Mouse (Mus musculus) gastrocnemius, adult 8-10 months (tissue): ENCODE results near the gene Kif1b. TPM values are rescaled to one million over a fixed set of nuclear protein-coding genes. Genes with fewer than 3 reads are reported as not detected.
A peak's percentile ranks its signal among the peaks of the same experiment; 100 is the strongest.

Source experiments
- DNase-seq, 2 experiments: peaks; one replicate each; pipeline ENCODE4 v3.0.0; 2022; ENCODE audit warnings: low spot score in 2 of 2
- total RNA-seq, 4 experiments: library from RNA; stranded (reverse); gene quantifications; 2 replicates each; pipeline ENCODE4 v1.2.4; 2022

Gene Kif1b
- 100 to 1,000 TPM; 281 to 318 (median 297) TPM for total RNA-seq

DNA sequence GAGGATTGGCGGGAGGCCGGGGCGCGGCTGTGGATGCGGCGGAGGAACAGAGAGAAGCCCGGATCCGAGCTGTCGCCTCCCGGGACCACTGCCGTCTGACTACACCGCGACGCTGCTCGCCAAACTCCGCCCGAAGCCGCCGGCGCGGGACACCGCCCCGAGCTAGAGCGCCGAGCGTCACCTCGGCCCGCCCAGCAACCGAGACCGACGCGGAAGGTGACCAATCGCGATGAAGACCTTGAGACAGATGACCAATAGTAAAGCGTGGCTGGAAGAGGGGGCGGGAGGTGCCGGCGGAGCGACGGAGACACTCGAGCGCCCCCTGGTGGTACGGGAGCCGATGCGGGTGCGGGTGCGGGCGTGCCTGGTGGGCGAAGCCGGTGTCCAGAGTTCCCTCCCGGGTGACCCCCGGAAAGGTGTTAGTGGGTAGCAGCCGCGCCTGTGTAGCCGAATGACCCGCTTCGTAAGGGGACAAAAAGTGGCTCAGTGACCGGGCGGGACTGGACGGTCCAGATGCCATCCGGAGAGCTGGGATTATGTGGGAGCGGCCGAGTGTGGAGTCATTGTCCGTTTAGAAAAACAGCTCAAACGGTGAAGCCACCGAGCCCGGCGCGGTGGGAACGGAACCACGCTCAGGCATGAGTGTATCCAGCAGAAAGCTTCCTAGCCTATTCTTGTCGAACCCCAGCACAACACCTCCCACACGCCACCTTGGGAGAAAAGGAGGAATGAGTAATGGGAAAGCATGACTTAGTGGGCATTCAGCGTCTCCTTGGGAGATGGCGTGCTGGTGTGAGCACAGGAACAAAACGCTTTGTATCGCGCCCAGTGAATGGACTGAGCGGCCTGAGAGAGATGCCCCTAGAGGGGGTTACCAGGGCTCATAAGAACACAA, at the start of gene Kif1b:
Gene Kif1b (minus strand): TSS at position 98 of the 895 bp plus-strand sequence.
- DNase-seq, result peak; percentile 98

DNA sequence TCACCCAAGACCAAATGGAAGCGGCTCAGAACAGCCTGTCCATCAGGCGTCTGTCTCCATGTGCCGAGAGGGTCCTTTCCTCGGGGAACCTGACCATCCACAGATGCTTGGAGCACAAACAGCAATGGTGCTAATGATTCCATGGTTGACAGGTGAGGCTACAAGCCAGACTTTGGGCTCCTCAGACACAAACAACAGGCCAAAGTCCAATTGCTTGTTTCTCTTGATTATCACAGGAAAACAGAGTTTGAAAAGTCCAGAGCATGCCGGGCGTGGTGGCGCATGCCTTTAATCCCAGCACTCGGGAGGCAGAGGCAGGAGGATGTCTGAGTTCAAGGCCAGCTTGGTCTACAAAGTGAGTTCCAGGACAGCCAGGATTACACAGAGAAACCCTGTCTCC, 47.2 kb upstream of the Kif1b start:
- no peak for DNase-seq

DNA sequence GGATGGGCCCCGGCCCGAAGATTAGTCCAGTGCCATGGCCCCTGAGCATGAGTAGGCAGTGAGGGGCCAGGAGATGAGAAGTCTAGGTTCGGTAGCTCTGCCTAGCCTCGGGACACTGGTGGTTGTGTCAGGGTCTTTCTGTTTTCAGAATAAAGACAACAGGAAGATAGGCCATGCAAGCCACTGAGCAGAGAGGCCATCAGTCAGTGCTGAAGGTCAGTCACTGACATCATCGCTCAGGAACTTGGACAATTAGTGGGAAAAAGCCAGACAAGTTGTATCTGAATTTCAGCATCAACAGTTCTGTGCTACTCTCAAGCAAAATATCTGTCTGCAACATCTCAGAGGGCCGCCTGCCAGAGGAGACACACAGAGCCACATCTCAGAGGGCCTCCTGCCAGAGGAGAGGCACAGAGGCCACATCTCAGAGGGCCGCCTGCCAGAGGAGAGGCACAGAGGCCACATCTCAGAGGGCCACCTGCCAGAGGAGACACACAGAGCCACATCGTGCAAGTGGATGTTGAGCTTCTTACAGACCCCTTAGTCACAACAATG, 44.2 kb upstream of the Kif1b start:
- peak in 1 of 2 experiments; percentile 21 for DNase-seq

DNA sequence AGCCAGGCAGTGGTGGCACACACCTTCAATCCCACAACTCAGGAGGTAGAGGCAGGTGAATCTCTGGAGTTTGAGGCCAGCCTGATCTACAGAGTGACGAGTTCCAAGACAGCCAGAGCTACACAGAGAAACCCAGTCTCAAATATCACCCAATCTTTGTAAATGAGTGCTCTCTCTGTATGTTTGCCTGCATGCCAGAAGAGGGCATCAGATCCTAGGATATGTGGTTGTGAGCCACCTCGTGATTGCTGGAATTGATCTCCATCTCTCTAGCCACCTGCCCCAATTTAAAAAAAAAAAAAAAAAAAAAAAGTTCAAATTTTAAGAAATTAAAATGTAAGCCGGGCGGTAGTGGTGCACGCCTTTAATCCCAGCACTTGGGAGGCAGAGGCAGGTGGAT, 41.5 kb upstream of the Kif1b start:
- DNase-seq, result no peak

DNA sequence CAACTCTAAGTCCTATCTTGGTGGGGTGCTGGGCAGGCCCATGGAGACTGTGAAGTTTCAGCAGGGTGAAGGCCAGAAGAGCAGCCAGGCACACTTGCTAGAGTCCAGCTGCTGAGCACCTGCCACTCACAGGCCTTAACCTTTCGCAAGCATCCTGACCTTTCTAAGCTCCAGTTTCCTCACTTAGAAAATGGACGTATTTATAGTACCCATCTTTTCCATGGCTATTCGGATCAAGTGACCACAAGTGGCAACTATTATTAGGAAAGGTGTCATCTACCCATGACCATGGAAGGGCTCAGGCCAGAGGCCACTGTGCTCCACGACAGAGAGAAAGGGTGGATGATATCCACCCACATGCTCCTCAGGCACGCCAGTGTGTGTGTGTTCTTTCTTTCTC, 38.4 kb upstream of the Kif1b start:
- DNase-seq, result peak; percentile 48 to 69

DNA sequence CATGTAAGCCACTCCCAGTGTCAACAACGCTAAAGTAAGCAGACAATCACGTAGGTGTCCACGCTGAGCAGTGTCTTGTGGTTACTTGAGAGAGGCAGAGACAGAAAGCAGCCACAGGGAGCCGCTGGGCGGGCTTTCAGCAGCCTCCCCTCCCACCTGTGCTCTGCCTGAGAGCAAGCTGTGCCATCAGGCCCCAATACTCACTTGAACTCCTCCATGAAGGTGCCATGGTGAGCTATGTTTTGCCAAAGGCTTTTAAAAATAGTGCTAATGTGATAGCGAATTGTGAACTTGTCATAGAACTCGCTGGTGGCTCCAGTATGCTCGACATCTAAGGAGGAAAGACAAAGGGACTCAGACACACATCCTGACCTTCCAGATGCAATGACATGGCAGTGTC, 36.8 kb upstream of the Kif1b start:
- DNase-seq, result no peak

DNA sequence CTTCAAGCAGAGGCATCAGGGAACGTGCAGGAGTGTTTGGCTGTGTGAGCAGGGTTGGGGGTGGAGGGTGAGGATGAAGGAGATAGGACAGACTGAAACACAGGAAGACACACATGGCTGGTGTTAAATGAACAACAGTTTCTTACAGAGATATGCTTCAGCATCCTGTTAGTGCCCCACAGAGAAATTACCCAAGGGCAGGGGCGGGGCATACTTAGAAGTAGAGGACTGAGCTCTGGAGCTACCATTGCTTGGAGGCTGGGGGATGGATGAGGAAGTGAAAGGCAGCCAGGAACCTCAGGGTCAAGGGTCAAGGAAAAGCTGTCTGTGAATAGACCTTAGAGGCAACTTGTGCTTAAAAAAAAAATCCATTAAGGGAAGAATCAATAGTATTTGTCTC, 33.2 kb upstream of the Kif1b start:
- DNase-seq, result no peak

DNA sequence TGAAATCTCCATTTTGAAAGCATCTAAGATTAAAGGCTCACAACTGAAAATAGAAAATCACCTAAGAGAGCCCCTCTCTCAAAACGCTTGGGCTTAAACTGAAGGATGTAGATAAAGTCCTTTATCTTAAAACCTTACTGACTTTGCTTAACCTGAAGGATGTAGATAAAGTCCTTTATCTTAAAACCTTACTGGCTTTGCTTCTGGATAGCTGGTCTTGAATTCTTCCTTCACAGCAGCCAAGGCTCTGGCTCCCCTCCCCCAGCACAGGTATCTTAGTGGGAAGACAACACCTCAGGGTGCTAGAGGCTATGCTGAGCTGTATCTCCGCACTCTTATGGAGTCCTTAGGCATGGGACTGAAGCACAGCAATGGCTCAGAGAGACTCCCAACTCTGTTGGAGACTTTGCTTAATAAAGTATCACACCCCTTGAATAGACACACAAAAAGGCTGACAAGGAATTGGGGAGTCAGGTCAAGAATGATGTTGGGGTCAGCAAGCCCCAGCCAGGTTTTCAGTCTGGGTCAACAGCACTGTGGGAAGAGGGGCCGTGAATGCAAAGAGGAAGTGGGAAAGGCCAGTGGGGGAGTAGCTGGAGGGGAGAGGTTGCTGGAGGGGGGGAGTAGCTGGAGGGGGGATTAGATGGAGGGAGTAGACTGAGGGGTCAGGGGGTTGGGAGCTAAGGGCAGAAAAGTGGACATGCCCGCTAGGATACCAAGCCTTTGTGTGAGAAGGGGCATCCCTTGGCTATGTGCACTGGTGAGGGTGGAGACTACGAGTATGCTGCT, 32.1 kb upstream of the Kif1b start:
- DNase-seq, result no peak

DNA sequence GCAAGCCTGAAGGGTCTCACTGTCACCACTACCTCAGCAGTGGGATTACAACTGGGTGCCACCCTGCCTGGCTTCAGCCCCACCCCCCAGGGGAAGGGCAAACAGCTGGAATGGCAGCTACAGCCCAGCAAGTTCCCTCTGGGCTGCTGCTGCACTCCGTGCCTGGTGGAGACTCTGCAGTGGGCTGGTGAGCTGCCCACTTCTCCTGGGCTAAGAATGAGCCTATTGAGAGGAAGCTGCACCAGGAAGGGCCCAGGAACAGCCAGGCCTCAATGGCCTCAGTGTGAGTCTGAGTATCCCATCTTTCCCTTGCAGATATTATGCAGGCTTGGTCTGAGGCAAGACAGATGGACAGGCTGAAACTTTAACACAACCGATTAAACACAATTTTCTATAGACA, 30.6 kb upstream of the Kif1b start:
- no peak for DNase-seq

DNA sequence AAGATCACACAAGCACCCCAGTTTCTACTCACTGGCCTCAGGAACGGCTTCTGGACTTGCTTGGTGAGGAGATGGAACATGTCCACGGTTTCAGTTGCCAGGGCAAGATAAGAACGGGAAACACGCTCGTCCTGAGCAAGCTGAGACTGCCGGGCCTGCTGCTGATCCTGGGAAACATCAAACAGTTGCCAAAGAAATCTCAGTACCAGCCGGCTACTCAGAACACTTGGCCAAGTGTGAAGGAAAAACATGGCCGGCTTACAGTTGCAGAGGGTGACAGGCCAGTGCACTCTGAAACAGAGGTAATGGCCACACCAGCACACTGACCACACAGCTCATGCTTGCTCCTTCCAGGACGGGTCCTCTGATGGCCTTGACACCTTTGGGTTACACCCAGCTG, 29.9 kb upstream of the Kif1b start:
- peak; percentile 16 to 28 for DNase-seq

DNA sequence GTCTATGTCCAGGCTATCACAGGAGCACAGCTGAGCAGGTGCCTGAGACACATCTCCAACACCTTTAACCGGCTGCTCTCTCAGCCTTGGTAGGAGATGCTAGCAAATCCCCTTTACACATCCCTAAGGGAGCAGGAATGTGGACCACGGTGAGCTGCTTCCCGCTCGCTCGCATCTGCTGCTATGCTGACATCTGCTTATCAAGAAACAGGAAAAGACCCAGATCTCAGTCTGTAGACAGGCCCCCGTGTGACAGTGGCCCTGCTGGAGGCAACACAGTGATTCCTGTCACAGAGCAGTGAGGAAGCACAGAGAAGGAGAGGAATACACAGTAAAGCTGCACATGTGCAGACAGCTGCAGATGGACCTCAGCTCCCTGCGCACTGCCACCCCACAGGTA, 28.8 kb upstream of the Kif1b start:
- no peak for DNase-seq

DNA sequence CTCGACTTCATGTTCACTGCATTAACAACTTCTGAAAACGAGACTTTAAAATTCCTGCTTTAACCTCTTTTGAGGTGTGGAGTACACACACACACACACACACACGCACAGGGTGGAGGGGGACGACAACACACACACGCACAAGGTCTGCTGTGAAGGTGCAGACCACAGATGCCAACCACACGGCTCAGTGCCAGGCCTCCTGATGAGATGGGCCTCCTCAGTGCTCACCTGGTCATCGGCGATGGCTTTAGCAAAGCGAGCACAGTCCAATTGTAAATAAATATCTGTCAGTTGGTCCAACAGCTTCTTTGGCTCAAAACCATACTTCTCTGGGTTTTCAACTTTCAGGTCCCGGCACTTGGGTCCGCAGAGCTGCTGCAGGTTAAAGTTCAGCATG, 27.4 kb upstream of the Kif1b start:
- no peak for DNase-seq

DNA sequence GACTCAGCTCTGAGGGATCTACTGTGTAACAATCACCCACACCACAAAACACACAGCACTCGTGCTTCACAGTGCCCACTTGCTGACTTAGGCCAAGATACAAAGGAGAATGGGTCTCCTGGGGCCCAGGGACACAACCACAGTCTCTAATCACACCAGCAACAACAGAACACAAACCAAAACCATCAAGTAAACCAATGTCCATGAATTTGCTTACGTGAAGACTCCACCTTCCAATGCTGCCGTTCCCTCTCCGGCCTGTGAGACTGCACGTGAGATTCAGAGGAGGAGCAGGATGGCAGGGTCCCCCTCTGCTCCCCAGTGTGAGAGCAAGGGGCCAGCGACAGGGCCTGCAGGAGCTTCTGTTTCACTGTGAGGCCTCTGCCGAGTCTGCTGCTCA, 25.2 kb upstream of the Kif1b start:
- no peak for DNase-seq

DNA sequence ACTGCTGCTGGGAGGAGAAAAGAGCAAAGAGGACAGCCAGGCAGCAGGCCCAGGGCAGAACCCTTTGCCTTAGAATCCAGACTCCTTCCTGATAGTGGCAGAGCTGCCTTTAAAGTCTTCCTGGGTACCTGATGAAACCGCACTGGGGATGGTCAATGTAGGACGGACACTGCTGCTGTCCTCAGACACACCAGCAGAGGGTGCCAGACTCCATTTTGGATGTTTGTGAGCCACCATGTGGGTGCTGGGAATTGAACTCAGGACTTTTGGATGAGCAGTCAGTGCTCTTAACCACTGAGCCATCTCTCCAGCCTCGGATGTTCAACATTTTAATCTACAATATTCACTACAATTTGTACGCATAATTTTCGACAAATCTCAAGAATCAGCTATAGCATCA, 23.0 kb upstream of the Kif1b start:
- no peak for DNase-seq

DNA sequence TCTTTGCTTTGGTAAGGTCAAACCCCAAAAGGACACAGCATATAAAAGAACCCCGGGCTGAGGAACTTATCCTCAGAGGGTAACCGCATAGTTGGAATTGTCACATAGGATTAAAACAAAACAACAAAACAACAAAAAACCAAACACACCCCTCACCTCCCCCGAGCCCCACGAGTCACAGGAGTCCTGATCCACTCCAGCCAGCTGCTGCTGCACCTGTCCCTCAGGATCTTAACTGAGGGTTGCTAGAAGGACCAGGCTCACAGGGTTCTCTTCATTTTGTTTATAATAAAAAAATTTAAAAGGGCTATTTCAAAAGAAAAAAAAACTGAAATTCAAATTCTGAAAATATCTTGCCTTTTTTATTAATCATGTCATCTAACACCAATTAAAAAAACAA, 21.2 kb upstream of the Kif1b start:
- DNase-seq, result no peak

DNA sequence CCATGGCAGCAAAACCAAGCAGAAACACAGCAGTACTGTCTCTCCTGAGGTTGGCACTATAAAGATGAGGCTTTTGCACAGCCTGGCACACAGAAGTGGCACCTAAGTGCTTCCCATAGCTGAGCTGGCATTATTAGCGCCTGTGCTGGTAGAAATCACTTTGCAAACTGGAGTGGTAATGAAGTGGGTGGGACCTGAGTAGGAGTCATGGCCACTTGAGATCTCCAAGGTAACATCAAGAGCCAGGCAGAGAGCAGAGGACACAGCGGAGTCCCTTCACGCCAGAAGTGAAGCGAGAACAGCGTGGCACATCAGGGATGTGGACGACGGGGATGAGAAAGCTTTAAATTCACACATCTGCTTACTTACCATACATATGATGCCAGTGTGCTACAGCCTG, 19.8 kb upstream of the Kif1b start:
- no peak for DNase-seq

DNA sequence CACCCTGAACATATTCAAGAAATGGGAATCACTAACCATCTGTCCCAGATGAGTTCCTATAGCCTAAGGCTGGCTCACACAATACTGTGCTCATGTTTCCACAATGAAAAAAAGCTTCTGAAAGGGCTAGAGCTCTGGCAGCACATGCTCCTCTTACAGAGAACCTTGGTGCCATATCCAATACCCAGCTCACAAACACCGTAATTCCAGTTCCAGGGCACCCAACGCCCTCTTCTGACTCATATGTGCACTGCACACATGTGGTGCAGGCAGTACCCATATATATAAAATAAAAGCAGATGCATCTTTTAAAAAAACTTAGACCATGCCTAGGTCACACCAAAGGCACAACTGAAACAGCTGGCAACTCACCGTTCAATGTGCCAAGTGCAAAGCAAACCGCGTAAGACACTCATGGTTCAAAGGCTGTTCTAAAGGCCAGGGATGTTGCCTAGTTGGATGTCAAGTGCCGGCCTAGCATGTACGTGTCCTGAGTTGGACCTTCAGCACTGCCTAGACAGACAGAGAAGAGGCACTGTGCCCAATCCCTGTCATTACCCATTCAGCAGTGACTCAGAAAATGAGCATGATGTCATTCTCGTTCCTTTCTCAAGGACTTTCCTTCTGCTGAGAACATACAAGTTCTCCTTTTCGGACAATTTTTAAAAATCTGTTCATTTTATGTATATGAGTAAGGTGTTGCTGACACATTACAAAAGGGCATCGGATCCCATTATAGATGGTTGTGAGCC, 18.1 kb upstream of the Kif1b start:
- no peak for DNase-seq

DNA sequence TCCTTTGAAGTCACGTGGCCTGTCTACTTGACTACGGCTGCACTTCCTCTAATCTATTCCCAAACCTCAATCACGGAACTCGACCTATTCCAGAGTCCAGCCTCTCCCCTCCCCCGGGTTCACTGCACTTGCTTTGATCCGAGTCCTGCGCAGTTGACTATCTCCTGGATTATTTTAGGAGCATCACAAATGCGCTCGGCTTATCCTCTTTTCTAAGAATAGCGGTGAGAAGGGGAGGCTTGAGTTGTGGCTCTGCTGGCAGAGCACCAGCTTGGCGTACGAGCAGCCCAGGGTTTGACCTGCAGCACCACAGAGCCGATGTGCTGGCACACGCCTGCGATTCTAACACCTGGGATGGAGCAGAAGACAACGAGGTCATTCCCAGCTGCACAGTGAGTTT, 16.2 kb upstream of the Kif1b start:
- peak; percentile 52 to 77 for DNase-seq

DNA sequence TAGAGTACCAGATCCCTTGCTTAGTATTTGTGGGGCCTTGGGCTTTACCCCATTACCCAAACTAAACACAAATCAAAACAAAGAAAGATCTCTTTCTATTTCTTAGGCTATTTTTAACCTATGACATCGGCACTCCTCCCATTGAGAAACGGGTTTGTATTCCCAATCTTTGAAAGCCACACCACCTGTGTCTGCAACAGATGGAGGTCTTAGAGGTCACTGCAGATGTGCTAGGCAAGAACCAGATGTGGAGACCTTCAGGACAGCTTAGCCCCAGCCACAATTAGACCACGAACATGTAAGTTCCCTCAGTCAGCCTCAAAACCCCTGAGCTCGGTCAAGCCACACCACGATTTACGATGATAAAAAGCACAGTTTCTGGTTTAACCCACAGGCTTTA, 15.2 kb upstream of the Kif1b start:
- no peak for DNase-seq

DNA sequence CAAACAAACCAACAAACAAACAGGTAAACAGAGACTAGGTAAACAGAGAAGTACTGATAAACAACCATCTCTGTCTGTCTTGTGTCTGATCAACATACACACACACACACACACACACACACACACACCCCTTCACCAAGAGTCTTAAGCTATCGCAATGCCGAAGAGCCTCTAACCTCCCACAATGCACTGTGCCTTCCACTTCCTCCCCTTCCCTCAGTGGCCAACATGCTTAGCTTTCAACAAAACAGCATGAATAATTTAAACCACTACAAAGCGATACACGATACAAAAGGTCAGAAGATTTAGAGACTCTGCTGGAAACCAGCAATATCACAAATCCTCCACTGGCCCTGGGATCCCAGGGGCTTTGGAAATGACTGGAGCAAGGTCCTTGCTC, 14.8 kb upstream of the Kif1b start:
- DNase-seq, result no peak

DNA sequence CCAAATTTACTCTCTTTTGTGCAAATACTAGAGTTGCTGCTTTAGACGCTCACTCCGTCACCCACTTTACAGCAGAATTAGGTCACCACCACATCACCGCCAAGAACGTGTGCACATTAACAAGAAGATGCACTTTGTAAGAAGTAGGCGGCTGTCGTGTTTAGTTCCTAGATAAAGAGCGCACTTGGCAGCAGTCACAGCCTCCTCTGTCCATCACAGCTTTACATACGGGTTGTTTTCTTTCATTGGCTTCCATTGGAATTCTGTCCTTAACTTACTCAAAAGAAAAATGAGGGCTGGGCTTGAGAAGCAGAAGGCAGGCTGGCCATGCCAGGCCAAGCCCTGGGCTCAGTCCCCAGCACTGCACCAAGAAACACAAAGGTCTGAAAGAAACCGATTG, 11.6 kb upstream of the Kif1b start:
- no peak for DNase-seq

DNA sequence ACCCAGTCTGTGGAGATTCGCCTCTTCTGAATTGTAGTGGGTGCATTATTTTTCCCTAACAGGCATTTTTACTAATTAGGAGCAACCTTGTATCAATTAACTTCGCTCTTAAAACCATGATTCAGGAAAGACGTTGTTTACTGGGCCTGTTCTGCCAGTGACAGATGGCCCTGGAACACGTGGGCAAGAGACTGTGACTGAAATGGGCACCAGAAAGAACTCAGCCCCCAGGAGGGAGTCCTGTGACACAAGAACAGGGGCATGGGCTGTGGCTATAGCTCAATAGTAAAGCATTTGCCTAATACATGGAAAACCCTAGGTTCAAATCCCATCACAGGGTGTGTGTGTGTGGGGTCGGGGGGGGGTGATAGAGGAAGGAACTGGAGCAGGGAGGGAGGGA, 9.9 kb upstream of the Kif1b start:
- DNase-seq, result no peak
